Mouse (Mus musculus): ENCODE measurements at regions not wholly inside any gene's neighbourhood (a gene's known extent, or its start where the extent isn't known, plus 50 kb on each side); places are given as distances from the start of the nearest gene placed in this dataset.

DNA sequence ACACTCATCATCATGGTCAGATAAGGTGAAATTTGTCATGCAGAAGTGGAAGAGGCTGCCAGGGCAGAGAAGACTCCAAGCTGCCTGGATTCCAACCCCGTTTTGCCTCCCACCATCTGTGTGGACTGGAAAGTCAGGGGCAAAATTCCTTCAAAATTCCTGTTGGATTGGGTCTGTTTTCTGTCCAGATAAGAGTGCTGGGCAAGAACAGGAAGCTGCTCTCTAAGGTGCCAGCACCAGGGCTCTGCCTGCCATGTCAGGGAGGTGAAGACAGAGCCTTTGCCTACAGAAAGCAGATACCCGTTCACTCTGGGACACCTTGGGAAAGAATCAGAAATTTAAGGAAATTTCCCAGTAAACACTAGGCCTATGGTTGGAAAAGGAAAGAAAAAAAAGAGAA is 112.5 kb upstream of the Sash1 start:
- Histone ChIP-seq H3K4me1 (peaks cover 9% of the 10 kb centered on the region; the same call in 1 of the 2 replicates), H3K27ac (no peak overlapping the region), H3K9me3 (no peaks in the 10 kb centered on the region), H3K27me3 (no peaks in the 10 kb centered on the region), H3K4me2 (no peak overlapping the region), H3K36me3 (replicated peaks) (no peaks in the 10 kb centered on the region), H3K9ac (no peak overlapping the region), H3K4me3 (replicated peaks) (no peak overlapping the region)
- ATAC-seq (ENCODE audit: low FRiP score) = no peak
- WGBS = 80% methylated on average over 2 of the region's 2 CpGs

DNA sequence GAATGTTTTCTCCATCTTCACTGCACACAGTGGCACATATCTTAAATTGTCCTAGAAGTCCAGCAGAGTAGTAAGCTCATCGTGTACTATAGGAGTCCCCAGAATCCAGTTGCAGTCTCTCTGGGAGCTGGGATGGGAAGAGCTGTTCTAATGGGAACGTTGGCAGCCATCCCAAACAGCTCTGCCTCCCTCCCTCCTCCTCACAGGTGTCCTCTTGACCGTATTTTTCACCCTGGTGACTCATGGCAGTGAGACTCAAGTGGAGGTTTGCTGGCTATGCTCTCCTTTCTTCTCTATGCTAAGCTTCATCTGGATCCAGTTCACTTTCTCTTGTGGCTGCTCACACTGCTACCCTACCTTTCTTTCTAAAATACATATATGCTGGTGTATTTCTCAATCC is 109.2 kb upstream of the Sash1 start:
- peaks cover 14% of the 10 kb centered on the region; the same call in 1 of the 2 replicates for H3K4me1 ChIP-seq
- H3K27ac ChIP-seq = no peak overlapping the region
- no peak overlapping the region for H3K4me2 ChIP-seq
- 70% methylated on average over 3 of the region's 3 CpGs for WGBS
- no peak overlapping the region for H3K9ac ChIP-seq
- no peaks in the 10 kb centered on the region for H3K27me3 ChIP-seq
- no peak for ATAC-seq (ENCODE audit: low FRiP score)
- no peaks in the 10 kb centered on the region for H3K36me3 ChIP-seq (replicated peaks)
- no peaks in the 10 kb centered on the region for H3K9me3 ChIP-seq
- H3K4me3 ChIP-seq (replicated peaks) = no peak overlapping the region

DNA sequence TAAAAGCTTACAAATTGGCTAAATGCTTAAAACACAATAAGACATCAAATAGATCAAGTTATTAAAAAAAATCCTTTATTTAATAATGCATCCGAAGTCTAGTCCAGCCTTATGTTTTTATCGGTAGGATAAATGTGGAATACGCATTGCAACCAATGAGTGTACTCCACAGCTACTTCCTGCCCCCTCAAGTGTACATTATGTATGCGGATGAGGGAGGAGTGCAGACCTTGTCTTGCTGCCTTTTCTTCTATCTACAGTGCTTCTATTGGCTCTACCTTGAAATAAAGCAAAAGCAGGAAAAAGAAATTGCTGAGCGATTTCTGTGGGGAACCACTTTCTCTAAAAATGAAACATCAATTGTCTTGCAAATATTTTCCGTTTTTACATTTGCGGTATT is 100.5 kb upstream of the Sash1 start:
- Histone ChIP-seq H3K4me2 (no peak overlapping the region), H3K27me3 (no peaks in the 10 kb centered on the region), H3K36me3 (replicated peaks) (no peaks in the 10 kb centered on the region), H3K4me1 (peaks cover 7% of the 10 kb centered on the region; the same call in 1 of the 2 replicates), H3K9ac (no peak overlapping the region), H3K27ac (no peak overlapping the region), H3K4me3 (replicated peaks) (no peak overlapping the region), H3K9me3 (no peaks in the 10 kb centered on the region)
- WGBS = 72% methylated on average over 7 of the region's 7 CpGs
- no peak for ATAC-seq (ENCODE audit: low FRiP score)

DNA sequence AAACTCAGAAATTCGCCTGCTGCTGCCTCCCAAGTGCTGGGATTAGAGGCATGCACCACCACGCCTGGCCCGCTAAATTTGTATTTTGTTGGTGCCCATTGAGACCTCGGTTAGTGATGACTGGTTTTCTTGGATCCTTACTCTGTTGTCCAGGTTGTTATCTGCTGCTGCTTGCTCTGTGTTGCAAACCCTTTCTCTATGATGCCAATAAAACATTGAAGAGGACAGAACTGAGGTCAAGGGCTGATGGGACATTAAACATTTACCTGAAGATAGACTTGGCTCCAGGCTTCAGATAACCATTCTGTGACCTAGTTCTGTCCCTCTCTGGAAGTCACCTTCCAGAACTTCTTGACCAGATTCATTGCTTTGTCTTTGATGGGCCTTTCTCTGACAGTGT is 97.5 kb upstream of the Sash1 start:
- Histone ChIP-seq H3K9me3 (no peaks in the 10 kb centered on the region), H3K4me2 (no peak overlapping the region), H3K4me3 (replicated peaks) (no peak overlapping the region), H3K27ac (no peak overlapping the region), H3K36me3 (replicated peaks) (no peaks in the 10 kb centered on the region), H3K27me3 (no peaks in the 10 kb centered on the region), H3K9ac (no peak overlapping the region), H3K4me1 (peaks cover 7% of the 10 kb centered on the region; the same call in 1 of the 2 replicates)
- ATAC-seq (ENCODE audit: low FRiP score) = no peak
- 86% methylated on average over 4 of the region's 4 CpGs for WGBS

DNA sequence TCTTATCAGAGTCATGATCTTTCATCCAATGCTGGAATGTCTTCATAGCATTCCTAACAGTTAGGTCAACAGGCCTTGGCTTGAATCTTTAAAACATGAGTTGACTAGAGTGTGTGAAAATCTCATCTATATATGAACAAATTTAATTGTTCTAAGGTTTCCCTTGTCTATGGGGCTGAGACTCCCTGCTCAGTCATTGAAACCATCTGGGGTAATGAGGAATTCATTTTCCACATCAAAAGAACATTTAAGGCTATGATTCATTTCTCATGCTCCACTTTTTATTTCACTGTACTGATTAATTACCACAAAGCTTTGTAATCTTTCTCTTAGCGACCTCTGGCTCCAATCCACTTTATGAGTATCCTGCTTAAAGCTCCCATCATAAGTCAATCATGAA is 94.7 kb upstream of the Sash1 start:
- H3K4me1 ChIP-seq = no peaks in the 10 kb centered on the region
- H3K9ac ChIP-seq = no peak overlapping the region
- no peaks in the 10 kb centered on the region for H3K9me3 ChIP-seq
- no peak for ATAC-seq (ENCODE audit: low FRiP score)
- 84% methylated on average over 1 of the region's 1 CpGs for WGBS
- H3K36me3 ChIP-seq (replicated peaks) = no peaks in the 10 kb centered on the region
- no peak overlapping the region for H3K27ac ChIP-seq
- no peak overlapping the region for H3K4me2 ChIP-seq
- H3K27me3 ChIP-seq = no peaks in the 10 kb centered on the region
- no peak overlapping the region for H3K4me3 ChIP-seq (replicated peaks)

DNA sequence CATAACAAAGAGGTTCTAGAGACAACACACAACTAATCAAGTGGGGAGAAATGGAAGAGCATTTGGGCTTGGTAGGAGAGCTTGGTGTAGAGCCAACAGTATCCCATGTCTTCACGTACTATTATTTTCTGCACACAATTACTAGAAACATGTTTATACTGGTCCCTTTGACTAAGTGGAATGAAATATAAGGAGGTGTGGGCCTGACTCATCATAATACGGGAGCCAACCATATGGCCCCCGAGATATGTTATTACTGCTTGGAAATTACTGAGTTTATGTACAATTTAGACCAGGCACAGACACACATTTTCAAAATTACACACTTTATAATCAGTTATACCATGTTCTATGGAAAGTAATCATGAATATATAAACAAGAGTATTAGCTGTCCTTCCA is 92.7 kb upstream of the Sash1 start:
- no peak overlapping the region for H3K4me3 ChIP-seq (replicated peaks)
- no peaks in the 10 kb centered on the region for H3K36me3 ChIP-seq (replicated peaks)
- H3K4me2 ChIP-seq = no peak overlapping the region
- ATAC-seq (ENCODE audit: low FRiP score) = no peak
- 93% methylated on average over 3 of the region's 3 CpGs for WGBS
- H3K4me1 ChIP-seq = no peaks in the 10 kb centered on the region
- H3K9me3 ChIP-seq = no peaks in the 10 kb centered on the region
- H3K27ac ChIP-seq = no peak overlapping the region
- no peak overlapping the region for H3K9ac ChIP-seq
- H3K27me3 ChIP-seq = no peaks in the 10 kb centered on the region

DNA sequence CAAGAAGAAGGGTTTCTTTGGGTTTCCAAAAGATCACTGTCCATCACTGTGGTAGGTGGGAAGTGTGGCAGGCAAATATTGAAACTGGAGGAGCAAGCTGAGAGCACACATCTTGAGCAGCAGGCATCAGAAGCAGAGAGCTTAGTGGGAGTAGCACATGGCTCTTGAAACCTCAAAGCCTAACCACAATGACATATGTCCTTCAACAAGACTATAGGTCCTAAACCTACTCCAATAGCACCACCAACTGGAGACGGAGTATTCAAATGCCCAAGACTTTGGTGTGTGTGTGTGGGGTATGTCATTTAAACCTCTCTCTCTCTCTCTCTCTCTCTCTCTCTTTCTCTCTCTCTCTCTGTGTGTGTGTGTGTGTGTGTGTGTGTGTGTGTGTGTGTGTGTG is 88.1 kb upstream of the Sash1 start:
- no peak overlapping the region for H3K4me3 ChIP-seq (replicated peaks)
- ATAC-seq (ENCODE audit: low FRiP score) = no peak
- 75% methylated on average over 1 of the region's 1 CpGs for WGBS

DNA sequence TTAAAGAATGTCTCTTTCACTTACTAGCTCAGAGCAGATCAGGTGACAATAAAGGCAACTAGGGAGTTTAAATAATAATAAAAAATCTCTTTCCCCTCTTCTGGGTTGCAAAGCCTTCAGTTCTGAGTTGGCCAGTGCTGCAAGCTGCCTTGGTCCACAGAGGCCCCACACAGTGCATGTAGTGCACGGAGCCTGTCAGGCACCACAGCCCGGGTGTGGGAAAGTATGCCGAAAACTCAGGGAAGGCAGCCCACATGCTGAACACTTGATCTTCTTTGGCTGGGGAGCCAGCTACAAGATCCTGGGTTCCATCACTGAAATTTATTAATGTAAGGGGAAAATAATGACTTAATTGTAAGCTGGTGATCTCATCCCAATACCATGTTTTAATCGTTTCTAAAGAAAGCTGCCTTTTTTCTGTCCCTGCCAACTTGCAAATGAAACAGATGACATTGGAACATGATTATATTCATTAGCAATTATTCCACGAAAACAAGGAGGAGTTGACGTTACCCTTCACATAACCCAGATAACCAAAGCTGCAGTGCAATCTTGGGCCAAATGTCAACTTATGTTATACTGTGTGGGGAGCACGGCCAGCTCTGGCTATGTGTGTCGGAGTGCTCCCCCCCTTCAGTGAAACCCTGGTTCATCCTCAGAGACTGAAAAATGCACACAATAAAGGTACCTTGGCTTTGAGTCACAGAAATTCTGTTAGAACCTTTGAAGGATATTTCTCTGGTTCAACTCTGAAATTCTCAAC is 87.1 kb upstream of the Sash1 start:
- Histone ChIP-seq H3K9ac (no peak overlapping the region), H3K27me3 (no peaks in the 10 kb centered on the region), H3K4me2 (no peak overlapping the region), H3K4me1 (peaks cover 13% of the 10 kb centered on the region; the same call in 1 of the 2 replicates), H3K4me3 (replicated peaks) (no peak overlapping the region), H3K27ac (no peak overlapping the region), H3K9me3 (no peaks in the 10 kb centered on the region), H3K36me3 (replicated peaks) (no peaks in the 10 kb centered on the region)
- no peak for ATAC-seq (ENCODE audit: low FRiP score)
- WGBS = 79% methylated on average over 8 of the region's 8 CpGs

More for the DNA sequence above, 88.1 kb upstream of the Sash1 start:
- Histone ChIP-seq H3K27me3 (no peaks in the 10 kb centered on the region), H3K27ac (no peak overlapping the region), H3K9ac (no peak overlapping the region), H3K36me3 (replicated peaks) (no peaks in the 10 kb centered on the region), H3K4me2 (no peak overlapping the region), H3K4me1 (peaks cover 4% of the 10 kb centered on the region; the same call in 1 of the 2 replicates), H3K9me3 (no peaks in the 10 kb centered on the region)

DNA sequence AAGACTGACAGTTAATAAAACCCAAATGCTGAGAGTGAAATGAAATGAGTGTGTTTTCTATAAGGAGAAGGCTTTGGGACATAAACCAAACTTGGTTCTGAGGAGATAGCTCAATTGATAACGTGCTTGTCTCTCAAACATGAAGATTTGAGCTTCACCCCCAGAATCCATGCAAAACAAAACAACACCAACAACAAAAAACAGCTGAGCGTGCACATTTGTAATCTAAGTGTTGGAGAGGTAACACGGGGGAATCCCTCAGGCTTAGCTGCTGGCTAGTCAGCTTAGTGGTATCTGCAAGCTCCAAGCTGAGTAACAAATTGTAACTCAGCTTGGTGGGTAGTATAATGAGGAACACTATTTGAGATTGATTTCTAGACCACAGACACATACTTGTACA is 84.9 kb upstream of the Sash1 start:
- H3K4me2 ChIP-seq = no peak overlapping the region
- peaks cover 13% of the 10 kb centered on the region; the same call in 1 of the 2 replicates for H3K4me1 ChIP-seq
- H3K27me3 ChIP-seq = no peaks in the 10 kb centered on the region
- 83% methylated on average over 3 of the region's 3 CpGs for WGBS
- no peak overlapping the region for H3K9ac ChIP-seq
- H3K36me3 ChIP-seq (replicated peaks) = no peaks in the 10 kb centered on the region
- H3K4me3 ChIP-seq (replicated peaks) = no peak overlapping the region
- ATAC-seq (ENCODE audit: low FRiP score) = no peak
- no peaks in the 10 kb centered on the region for H3K9me3 ChIP-seq
- no peak overlapping the region for H3K27ac ChIP-seq

DNA sequence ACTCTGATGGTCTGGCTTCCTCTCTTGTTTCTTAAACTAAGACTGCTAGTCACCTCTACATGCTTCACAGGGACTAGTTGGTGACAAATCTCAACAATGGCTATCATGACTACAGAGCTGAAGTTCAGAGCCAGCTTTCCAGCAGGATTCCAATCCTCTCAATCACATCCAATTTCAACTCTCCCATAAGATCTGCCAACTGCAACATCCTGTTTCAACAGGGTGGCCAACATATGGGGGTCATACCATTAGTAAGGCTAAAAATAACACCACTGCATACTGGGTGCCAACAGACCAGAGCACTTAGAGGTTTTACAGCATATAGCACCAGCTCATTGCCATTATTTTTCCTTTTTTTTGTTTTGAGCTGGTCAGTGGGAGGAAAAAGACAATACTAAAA is 83.7 kb upstream of the Sash1 start:
- peaks cover 13% of the 10 kb centered on the region; the same call in 1 of the 2 replicates for H3K4me1 ChIP-seq
- H3K27me3 ChIP-seq = no peaks in the 10 kb centered on the region
- H3K9ac ChIP-seq = no peak overlapping the region
- H3K4me3 ChIP-seq (replicated peaks) = no peak overlapping the region
- no peak overlapping the region for H3K27ac ChIP-seq
- no peak overlapping the region for H3K4me2 ChIP-seq
- H3K36me3 ChIP-seq (replicated peaks) = no peaks in the 10 kb centered on the region
- H3K9me3 ChIP-seq = no peaks in the 10 kb centered on the region
- ATAC-seq (ENCODE audit: low FRiP score) = no peak

DNA sequence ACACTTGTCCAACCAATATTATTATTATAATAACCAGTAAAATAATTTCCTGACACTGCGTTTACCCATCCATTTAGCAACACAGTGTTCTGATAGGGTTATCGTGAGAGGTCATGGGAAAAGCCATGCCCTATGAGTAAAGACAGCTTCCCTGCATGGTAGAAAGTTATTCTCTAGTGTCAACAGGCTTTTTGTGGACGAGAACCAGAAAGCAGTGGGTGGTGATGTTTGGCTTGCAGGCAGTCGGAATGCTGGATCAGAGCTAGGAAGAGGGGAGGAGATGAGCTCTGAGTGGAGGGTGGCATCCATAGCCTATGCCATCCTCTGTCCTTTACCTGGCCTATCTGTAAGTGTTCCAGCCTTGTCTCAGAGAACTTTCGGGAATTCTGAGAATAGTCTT is 83.1 kb upstream of the Sash1 start:
- no peaks in the 10 kb centered on the region for H3K36me3 ChIP-seq (replicated peaks)
- no peak overlapping the region for H3K4me3 ChIP-seq (replicated peaks)
- no peak overlapping the region for H3K27ac ChIP-seq
- peaks cover 13% of the 10 kb centered on the region; the same call in 1 of the 2 replicates for H3K4me1 ChIP-seq
- no peak overlapping the region for H3K9ac ChIP-seq
- H3K27me3 ChIP-seq = no peaks in the 10 kb centered on the region
- no peak overlapping the region for H3K4me2 ChIP-seq
- no peaks in the 10 kb centered on the region for H3K9me3 ChIP-seq
- WGBS = 80% methylated on average over 5 of the region's 5 CpGs
- ATAC-seq (ENCODE audit: low FRiP score) = no peak

DNA sequence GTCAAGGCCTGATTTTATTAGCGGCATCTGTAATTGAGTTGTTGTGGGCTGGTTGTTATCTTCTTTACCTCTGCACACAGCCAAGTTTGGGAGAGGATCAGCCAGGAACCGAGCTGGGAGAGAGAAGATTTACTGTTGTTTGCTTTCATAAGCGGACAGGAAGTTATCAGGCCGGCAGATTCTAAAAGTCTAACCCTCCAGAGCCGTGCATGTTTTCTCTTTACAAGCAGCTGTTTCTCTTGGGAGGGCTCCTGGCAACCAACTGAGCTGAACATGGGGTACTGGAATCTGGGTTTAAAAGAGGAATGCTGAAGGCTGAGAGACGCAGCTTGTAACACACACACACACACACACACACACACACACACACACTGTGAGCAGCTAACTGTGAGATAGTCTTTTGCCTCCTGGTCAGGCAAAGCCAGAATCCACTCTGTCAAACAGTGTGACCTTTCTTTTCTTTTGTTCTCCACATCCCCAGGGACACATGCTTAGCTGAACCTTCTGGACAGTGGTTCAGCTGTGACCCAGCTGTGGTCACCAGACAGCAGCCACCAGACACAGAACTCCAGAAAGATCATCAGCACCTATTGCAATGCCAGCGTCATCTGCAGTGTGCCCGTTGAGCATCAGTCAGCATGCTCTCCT is 82.5 kb upstream of the Sash1 start:
- Histone ChIP-seq H3K36me3 (replicated peaks) (no peaks in the 10 kb centered on the region), H3K4me3 (replicated peaks) (no peak overlapping the region), H3K27me3 (no peaks in the 10 kb centered on the region), H3K9me3 (no peaks in the 10 kb centered on the region), H3K9ac (no peak overlapping the region), H3K4me1 (peaks cover 13% of the 10 kb centered on the region; the same call in 1 of the 2 replicates), H3K4me2 (no peak overlapping the region), H3K27ac (no peak overlapping the region)
- WGBS = 66% methylated on average over 8 of the region's 8 CpGs
- ATAC-seq (ENCODE audit: low FRiP score) = no peak

DNA sequence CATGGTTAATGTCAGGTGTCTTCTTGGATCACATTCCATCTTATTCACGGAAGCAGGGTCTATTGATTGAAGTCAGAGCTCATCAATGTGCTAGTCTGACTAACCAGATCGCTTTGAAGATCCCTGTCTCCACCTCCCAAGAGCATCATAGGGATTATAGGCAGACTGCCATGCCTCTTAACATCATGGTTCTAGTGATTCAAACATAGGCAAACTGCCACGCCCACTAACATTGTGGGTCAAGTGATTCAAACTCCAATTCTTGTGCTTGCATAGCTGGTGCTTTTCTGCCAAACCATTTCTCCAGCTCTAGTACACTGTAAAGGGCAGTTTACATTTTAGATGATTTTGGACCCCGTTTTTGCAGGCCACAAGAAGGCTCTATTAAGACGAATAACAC is 77.1 kb upstream of the Sash1 start:
- H3K4me3 ChIP-seq (replicated peaks) = no peak overlapping the region

More for the DNA sequence above, 77.1 kb upstream of the Sash1 start:
- no peak for ATAC-seq (ENCODE audit: low FRiP score)
- Histone ChIP-seq H3K4me2 (no peak overlapping the region), H3K9ac (no peak overlapping the region), H3K4me1 (no peaks in the 10 kb centered on the region; the same call in 1 of the 2 replicates), H3K27me3 (no peaks in the 10 kb centered on the region), H3K27ac (no peak overlapping the region), H3K36me3 (replicated peaks) (no peaks in the 10 kb centered on the region), H3K9me3 (no peaks in the 10 kb centered on the region)
- WGBS = 82% methylated on average over 5 of the region's 5 CpGs
